Mouse (Mus musculus) lung, adult 2 months (tissue): ENCODE data around the gene Tnfaip3. TPM values are rescaled to one million over a fixed set of nuclear protein-coding genes. Genes with fewer than 3 reads are reported as not detected.
A peak's percentile ranks its signal among the peaks of the same experiment; 100 is the strongest.

Experiments used
- DNase-seq: peaks from one replicate; pipeline ENCODE4 v3.0.0; 2022
- H3K4me1 ChIP-seq: fragments of 200-500 bp; 2 replicates; pipeline ENCODE4 v1.6.1; 2011; ENCODE audit warnings: low read length; ENCODE audit not compliant: control insufficient read depth, insufficient read depth
- H3K4me3 ChIP-seq: fragments of 200-500 bp; replicated peaks from 2 replicates; pipeline ENCODE3; 2011; ENCODE audit warnings: low read depth, mild to moderate bottlenecking, control low read depth, low read length; ENCODE audit errors: extremely low read depth
- CTCF ChIP-seq: fragments of 200-500 bp; IDR thresholded peaks from 2 replicates; pipeline ENCODE4 v1.5.1; 2011; ENCODE audit warnings: mild to moderate bottlenecking, low read length, control low read depth; ENCODE audit not compliant: insufficient read depth
- POLR2A ChIP-seq: fragments of 200-500 bp; IDR thresholded peaks from 2 replicates; pipeline ENCODE4 v1.6.1; 2011; ENCODE audit warnings: low read depth, mild to moderate bottlenecking, control low read depth, low read length, borderline replicate concordance; ENCODE audit errors: extremely low read depth
- WGBS: fragments of 180-500 bp; shearing (Covaris S2); methylation state at CpG from one replicate; pipeline ENCODE4 v1.1.7; 2018; 5-methylcytosine and 5-hydroxymethylcytosine counted together
- polyA plus RNA-seq: library from polyadenylated mRNA; depleted of rRNA; stranded (reverse); fragments of >200 nt; gene quantifications from 2 replicates; pipeline ENCODE4 v1.2.3, GENCODE M21; 2012; rRNA removed

The Tnfaip3 gene
- polyA plus RNA-seq: 5.9 and 7.2 TPM in 2 replicates

GRCm38 (mm10) chr10:19015257-19015862 is at the start of gene Tnfaip3:
Gene Tnfaip3, minus strand, starts transcription at chr10:19015657.
- WGBS: under 1% methylated on average over 38 of the region's 38 CpGs
- TF ChIP-seq POLR2A (peak; percentile 87; the same call in 1 of the 2 replicates), CTCF (peak; percentile 70)
- DNase-seq: peak; percentile 99
- Histone ChIP-seq H3K4me3 (peak within 1 kb of the TSS; percentile 87), H3K4me1 (peaks cover 12% of the 10 kb centered on the region)

GRCm38 (mm10) chr10:19064651-19065601 is 49.5 kb upstream of the Tnfaip3 start:
- Histone ChIP-seq H3K4me3 (no peak overlapping the region), H3K4me1 (peaks cover 5% of the 10 kb centered on the region; the same call in 1 of the 2 replicates)
- no peak for DNase-seq
- TF ChIP-seq CTCF (no peak), POLR2A (no peak)
- WGBS: 78% methylated on average over 6 of the region's 6 CpGs

DNA sequence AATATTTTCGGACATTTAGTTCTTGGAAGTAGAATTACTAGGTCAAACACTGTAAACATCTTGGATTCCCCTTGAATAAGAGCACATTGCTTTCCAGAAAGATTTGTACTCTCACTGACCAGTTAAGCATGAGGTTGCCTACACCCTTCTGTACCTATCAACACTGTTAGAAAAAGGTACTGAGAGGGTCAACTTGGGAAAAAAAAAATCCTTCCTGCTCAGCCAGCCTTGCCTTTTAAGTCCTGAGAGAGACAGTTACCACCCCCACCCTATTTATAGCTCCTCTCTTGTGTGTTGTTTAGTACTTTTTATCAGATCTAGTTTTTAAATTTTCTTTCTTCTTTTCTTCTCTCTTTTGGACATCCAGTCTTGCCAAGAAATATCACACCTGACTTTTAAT is 48.2 kb upstream of the Tnfaip3 start:
- no peak for TF ChIP-seq CTCF
- TF ChIP-seq POLR2A: no peak
- Histone ChIP-seq H3K4me1 (peaks cover 5% of the 10 kb centered on the region; the same call in 1 of the 2 replicates), H3K4me3 (no peak overlapping the region)
- no peak for DNase-seq
- WGBS: 63% methylated on average over 1 of the region's 1 CpGs

- Histone ChIP-seq H3K4me1 (peaks cover 5% of the 10 kb centered on the region; the same call in 1 of the 2 replicates), H3K4me3 (no peak overlapping the region)
- 81% methylated on average over 4 of the region's 4 CpGs for WGBS
- TF ChIP-seq POLR2A (no peak), CTCF (no peak)
- DNase-seq: no peak
Measured at GRCm38 (mm10) chr10:19063208-19063607, 47.8 kb upstream of the Tnfaip3 start.

- peak; percentile 15 for DNase-seq
- H3K4me3 ChIP-seq: no peak overlapping the region
- TF ChIP-seq POLR2A: no peak
- TF ChIP-seq CTCF: no peak
- 24% methylated on average over 15 of the region's 15 CpGs for WGBS
- peaks cover 5% of the 10 kb centered on the region; the same call in 1 of the 2 replicates for H3K4me1 ChIP-seq
Measured at GRCm38 (mm10) chr10:19062098-19062905, 46.8 kb upstream of the Tnfaip3 start.

- no peak for TF ChIP-seq CTCF
- no peak for TF ChIP-seq POLR2A
- WGBS: 83% methylated on average over 3 of the region's 3 CpGs
- no peak overlapping the region for H3K4me3 ChIP-seq
- peaks cover 5% of the 10 kb centered on the region; the same call in 1 of the 2 replicates for H3K4me1 ChIP-seq
- no peak for DNase-seq
Measured at GRCm38 (mm10) chr10:19061201-19061600, 45.7 kb upstream of the Tnfaip3 start.

- Histone ChIP-seq H3K4me3 (no peak overlapping the region), H3K4me1 (no peaks in the 10 kb centered on the region)
- no peak for DNase-seq
- WGBS: 74% methylated on average over 1 of the region's 1 CpGs
- no peak for TF ChIP-seq POLR2A
- TF ChIP-seq CTCF: no peak
Measured at GRCm38 (mm10) chr10:19053524-19053923, 38.1 kb upstream of the Tnfaip3 start.

DNA sequence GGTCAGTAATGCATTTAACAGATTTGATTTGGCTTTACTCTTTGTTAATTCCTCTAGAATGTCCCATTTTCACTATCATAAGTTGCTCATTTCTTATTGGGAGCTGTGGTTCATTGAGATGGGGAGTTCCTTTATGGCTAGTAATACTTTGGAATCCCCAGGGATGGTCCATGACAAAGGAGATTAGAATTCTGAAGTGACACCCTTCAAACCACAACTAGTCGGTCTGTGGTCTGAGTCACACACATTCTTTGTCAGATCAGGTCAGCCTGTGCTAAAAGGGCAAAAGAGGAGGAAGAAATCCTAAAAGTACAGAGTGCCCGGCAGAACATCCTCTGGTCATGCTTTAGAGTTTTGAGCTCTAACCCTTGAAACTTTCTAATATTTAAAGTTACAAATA is 30.5 kb upstream of the Tnfaip3 start:
- TF ChIP-seq CTCF (no peak), POLR2A (no peak)
- Histone ChIP-seq H3K4me1 (no peaks in the 10 kb centered on the region), H3K4me3 (no peak overlapping the region)
- DNase-seq: no peak
- 51% methylated on average over 2 of the region's 2 CpGs for WGBS
